Mouse (Mus musculus) liver, embryonic 16.5 days (tissue): ENCODE measurements at regions not wholly inside any gene's neighbourhood (a gene's known extent, or its start where the extent isn't known, plus 50 kb on each side); places are given as distances from the start of the nearest gene placed in this dataset.

Experiments
- ATAC-seq: fragments of 200-750 bp; cut with Nextera tagmentation; 2 replicates; pipeline ENCODE4 v1.8.0; 2017; ENCODE audit warnings: low read depth, mild to moderate bottlenecking, moderate number of reproducible peaks, moderate library complexity
- H3K27ac ChIP-seq: fragments of 300-500 bp; sonication (generic); 2 replicates; pipeline ENCODE4 v1.5.1; 2014; ENCODE audit warnings: mild to moderate bottlenecking, low read length
- H3K27me3 ChIP-seq: fragments of 300-500 bp; sonication (generic); 2 replicates; pipeline ENCODE4 v1.6.1; 2014; ENCODE audit warnings: low read depth, low read length, mixed read lengths; ENCODE audit not compliant: control insufficient read depth, insufficient read depth
- H3K36me3 ChIP-seq: fragments of 300-500 bp; sonication (generic); 2 replicates; pipeline ENCODE4 v1.6.1; 2014; ENCODE audit warnings: mild to moderate bottlenecking; ENCODE audit not compliant: control insufficient read depth, insufficient read depth
- H3K4me1 ChIP-seq: fragments of 300-500 bp; sonication (generic); 2 replicates; pipeline ENCODE4 v1.6.1; 2014; ENCODE audit warnings: low read depth, low read length, mixed read lengths; ENCODE audit not compliant: control insufficient read depth
- H3K4me2 ChIP-seq: fragments of 300-500 bp; sonication (generic); 2 replicates; pipeline ENCODE4 v1.6.1; 2014; ENCODE audit warnings: low read depth, low read length, mixed read lengths
- H3K4me3 ChIP-seq: fragments of 300-500 bp; sonication (generic); 2 replicates; pipeline ENCODE4 v1.5.1; 2014; ENCODE audit warnings: low read depth, mild to moderate bottlenecking, low read length
- H3K9ac ChIP-seq: fragments of 300-500 bp; sonication (generic); 2 replicates; pipeline ENCODE4 v1.6.1; 2014; ENCODE audit warnings: low read depth, low read length
- H3K9me3 ChIP-seq: fragments of 300-500 bp; sonication (generic); replicated peaks from 2 replicates; pipeline ENCODE4 v1.6.1; 2016; ENCODE audit warnings: low read length; ENCODE audit not compliant: control insufficient read depth
- WGBS: fragments of 180-500 bp; shearing (Covaris S2); extraction: QIAGEN DNeasy Blood & Tissue Kit; methylation state at CpG from one replicate; pipeline ENCODE4 v1.1.7; 2014; ENCODE audit not compliant: insufficient replicate concordance; 5-methylcytosine and 5-hydroxymethylcytosine counted together

DNA sequence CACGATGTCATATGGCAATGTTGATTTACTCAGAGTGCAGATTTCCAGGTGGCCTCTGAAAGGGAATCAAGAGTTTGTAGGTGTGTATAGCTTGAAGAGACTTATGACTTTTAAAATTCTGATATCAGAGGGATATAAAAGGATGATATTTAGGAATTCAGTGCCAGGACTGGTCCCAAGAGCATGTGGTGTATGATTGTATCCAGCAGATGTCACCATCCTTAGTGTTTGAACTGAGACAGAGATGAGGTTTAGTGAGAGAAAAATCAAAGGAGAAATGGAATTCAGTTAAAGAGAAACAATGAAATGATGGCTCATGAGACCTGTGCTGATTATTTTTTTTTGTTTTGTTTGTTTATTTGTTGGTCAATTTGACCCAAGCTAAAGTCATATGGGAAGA is 94.4 kb upstream of the Agtr2 start:
- Histone ChIP-seq H3K27me3 (no peaks in the 10 kb centered on the region), H3K4me1 (no peaks in the 10 kb centered on the region), H3K36me3 (no peaks in the 10 kb centered on the region), H3K9ac (no peak overlapping the region), H3K4me3 (no peak overlapping the region), H3K4me2 (no peak overlapping the region), H3K9me3 (no peaks in the 10 kb centered on the region), H3K27ac (no peak overlapping the region)
- ATAC-seq, result no peak
- WGBS, result 56% methylated on average over 1 of the region's 1 CpGs

DNA sequence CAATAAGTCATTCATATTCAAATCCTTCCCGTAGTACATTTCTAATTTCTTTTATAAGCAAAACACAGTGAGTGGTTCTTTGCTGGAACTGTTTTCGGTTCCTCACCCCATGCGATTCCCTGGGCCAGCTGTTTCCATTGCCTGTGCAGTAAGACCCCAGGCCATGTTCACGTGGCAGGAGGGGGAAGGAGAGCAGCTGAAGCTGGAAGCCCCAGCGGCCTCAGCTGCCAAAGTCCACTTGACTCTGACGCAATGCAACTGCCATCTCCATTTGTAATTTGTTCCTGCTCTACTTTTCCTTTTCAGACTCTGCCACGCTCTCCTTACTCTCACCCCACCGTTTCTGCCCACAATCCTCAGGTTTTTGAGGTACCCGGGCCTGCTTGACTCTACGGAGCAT is 91.1 kb upstream of the Agtr2 start:
- no peak for ATAC-seq
- 62% methylated on average over 10 of the region's 10 CpGs for WGBS

GRCm38 (mm10) chrX:21424797-21425196 is 59.5 kb upstream of the Agtr2 start:
- H3K4me2 ChIP-seq, result no peak overlapping the region
- no peaks in the 10 kb centered on the region for H3K4me1 ChIP-seq
- no peak for ATAC-seq
- H3K27me3 ChIP-seq, result no peaks in the 10 kb centered on the region
- no peaks in the 10 kb centered on the region for H3K36me3 ChIP-seq
- no peak overlapping the region for H3K4me3 ChIP-seq
- H3K9ac ChIP-seq, result no peak overlapping the region
- H3K9me3 ChIP-seq, result no peaks in the 10 kb centered on the region
- 46% methylated on average over 4 of the region's 4 CpGs for WGBS
- no peak overlapping the region for H3K27ac ChIP-seq

More for the DNA sequence above, 91.1 kb upstream of the Agtr2 start:
- no peak overlapping the region for H3K27ac ChIP-seq
- no peak overlapping the region for H3K4me2 ChIP-seq
- no peaks in the 10 kb centered on the region for H3K9me3 ChIP-seq
- H3K4me3 ChIP-seq, result no peak overlapping the region
- H3K4me1 ChIP-seq, result no peaks in the 10 kb centered on the region
- no peaks in the 10 kb centered on the region for H3K36me3 ChIP-seq
- H3K9ac ChIP-seq, result no peak overlapping the region
- no peaks in the 10 kb centered on the region for H3K27me3 ChIP-seq

- H3K4me3 ChIP-seq, result no peak overlapping the region
- H3K4me1 ChIP-seq, result no peaks in the 10 kb centered on the region
- no peaks in the 10 kb centered on the region for H3K36me3 ChIP-seq
- 41% methylated on average over 3 of the region's 3 CpGs for WGBS
- no peaks in the 10 kb centered on the region for H3K9me3 ChIP-seq
- H3K27ac ChIP-seq, result no peak overlapping the region
- ATAC-seq, result no peak
- no peaks in the 10 kb centered on the region for H3K27me3 ChIP-seq
- no peak overlapping the region for H3K4me2 ChIP-seq
- no peak overlapping the region for H3K9ac ChIP-seq
These were observed 56.3 kb upstream of the Agtr2 start for GRCm38 (mm10) chrX:21428081-21428480.

DNA sequence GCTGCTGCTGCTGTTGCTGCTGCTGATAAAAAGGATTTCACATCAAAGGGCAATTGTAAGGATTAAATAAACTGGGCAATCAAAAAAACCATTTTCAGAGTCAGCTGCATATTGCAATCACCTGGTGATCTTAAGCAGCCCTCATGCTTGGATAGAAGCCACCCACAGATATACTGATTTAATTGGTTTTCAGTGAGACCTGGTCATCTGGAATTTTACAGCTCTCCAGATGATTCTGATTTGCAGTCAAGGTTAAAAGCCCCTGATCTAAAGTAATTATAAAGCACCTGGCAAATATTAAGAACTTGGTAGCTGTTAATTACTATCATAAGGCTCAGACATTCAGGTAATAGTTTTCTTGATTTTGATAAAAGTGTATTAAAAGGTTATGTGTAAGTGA is 50.8 kb upstream of the Agtr2 start:
- Histone ChIP-seq H3K4me1 (no peaks in the 10 kb centered on the region), H3K27ac (no peak overlapping the region), H3K9me3 (no peaks in the 10 kb centered on the region), H3K27me3 (no peaks in the 10 kb centered on the region), H3K4me2 (no peak overlapping the region), H3K36me3 (no peaks in the 10 kb centered on the region), H3K4me3 (no peak overlapping the region), H3K9ac (no peak overlapping the region)
- ATAC-seq, result no peak
